Mouse (Mus musculus) lung, postnatal 0 days (tissue): ENCODE results near the gene Neu3.

Source experiments
- CTCF ChIP-seq: IDR thresholded peaks from 2 replicates; pipeline ENCODE4 v1.5.1; 2016; ENCODE audit warnings: antibody characterized with exemption, mild to moderate bottlenecking
- EP300 ChIP-seq: IDR thresholded peaks from 2 replicates; pipeline ENCODE4 v1.6.1; 2016; ENCODE audit warnings: antibody characterized with exemption, mild to moderate bottlenecking, control low read depth

- no peak for TF ChIP-seq EP300
- TF ChIP-seq CTCF: no peak
Measured at GRCm38 (mm10) chr7:99790816-99791215, 37.4 kb downstream of the Neu3 start.
